Mouse (Mus musculus): ENCODE data around the gene Plb1. TPM values are rescaled to one million over a fixed set of nuclear protein-coding genes. Genes with fewer than 3 reads are reported as not detected.

Plb1 gene
- total and polyA plus RNA-seq, 2 experiments from 2014 or later: 0.38 to 0.50 TPM

DNA sequence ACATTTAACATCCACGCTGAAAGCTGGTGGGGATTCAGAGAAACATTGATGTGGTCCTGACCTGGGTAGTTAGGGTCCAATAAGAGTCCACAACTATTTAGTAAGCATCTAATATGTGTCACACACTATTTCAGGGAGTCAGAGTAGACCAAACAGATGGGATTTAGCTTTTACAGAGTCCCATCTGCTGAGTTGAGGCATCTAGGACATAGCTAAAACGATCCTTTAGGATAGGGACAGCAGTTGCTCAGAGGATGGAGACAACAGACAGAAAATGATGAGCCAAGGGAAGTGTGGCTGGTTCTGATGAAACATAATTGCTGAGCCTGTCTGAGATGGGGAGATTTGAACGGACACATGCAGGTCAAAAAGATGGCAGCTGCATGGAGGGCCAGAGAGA lies 106.3 kb downstream of the Plb1 start:
- peaks cover 9% of the 10 kb centered on the region for H3K4me1 ChIP-seq (ENCODE audit: insufficient read depth)
- TF ChIP-seq CTCF (IDR thresholded peaks at IDR 0.05; ENCODE audit: low read depth): no peak
- H3K36me3 ChIP-seq (ENCODE audit: insufficient read depth): no peaks in the 10 kb centered on the region
- DNase-seq (no peak), ATAC-seq (no peak)
- WGBS: 66% methylated on average over 3 of the region's 3 CpGs
- H3K4me3 ChIP-seq (ENCODE audit: low read depth, low read length): no peak overlapping the region
- H3K27me3 ChIP-seq (ENCODE audit: insufficient read depth, low read length): no peaks in the 10 kb centered on the region
- H3K9me3 ChIP-seq (ENCODE audit: low read length): no peaks in the 10 kb centered on the region
- no peak overlapping the region for H3K4me2 ChIP-seq (ENCODE audit: low read depth)
- no peak overlapping the region for H3K27ac ChIP-seq (ENCODE audit: low read depth, low read length)
- no peak overlapping the region for H3K9ac ChIP-seq

DNA sequence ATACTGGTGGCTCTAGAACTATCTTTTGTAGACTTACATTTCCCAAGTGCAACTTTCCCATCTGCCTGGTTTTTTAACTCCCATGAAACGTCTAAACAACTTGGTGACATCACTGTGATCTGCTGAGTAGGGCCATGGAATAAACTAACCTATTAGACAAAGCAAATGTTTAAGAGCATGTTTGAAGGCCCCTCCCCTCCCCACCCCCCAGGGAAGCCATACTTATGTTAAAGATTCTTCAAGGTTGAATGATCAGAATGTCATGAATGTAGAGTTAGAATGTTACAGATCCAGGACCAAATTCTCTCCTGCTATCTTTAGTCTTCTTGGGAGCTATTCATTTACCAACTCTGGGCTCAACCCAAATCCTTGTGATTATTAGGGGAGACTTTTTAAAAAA lies 107.7 kb downstream of the Plb1 start:
- ATAC-seq (no peak), DNase-seq (no peak)
- H3K4me1 ChIP-seq (ENCODE audit: insufficient read depth): peaks cover 3% of the 10 kb centered on the region; the same call in 1 of the 2 replicates
- no peak overlapping the region for H3K9ac ChIP-seq
- no peak overlapping the region for H3K4me3 ChIP-seq (ENCODE audit: low read depth, low read length)
- H3K36me3 ChIP-seq (ENCODE audit: insufficient read depth): no peaks in the 10 kb centered on the region
- H3K4me2 ChIP-seq (ENCODE audit: low read depth): no peak overlapping the region
- no peaks in the 10 kb centered on the region for H3K27me3 ChIP-seq (ENCODE audit: insufficient read depth, low read length)
- no peak for TF ChIP-seq CTCF (IDR thresholded peaks at IDR 0.05; ENCODE audit: low read depth)
- no peaks in the 10 kb centered on the region for H3K9me3 ChIP-seq (ENCODE audit: low read length)
- 79% methylated on average over 1 of the region's 1 CpGs for WGBS
- no peak overlapping the region for H3K27ac ChIP-seq (ENCODE audit: low read depth, low read length)

DNA sequence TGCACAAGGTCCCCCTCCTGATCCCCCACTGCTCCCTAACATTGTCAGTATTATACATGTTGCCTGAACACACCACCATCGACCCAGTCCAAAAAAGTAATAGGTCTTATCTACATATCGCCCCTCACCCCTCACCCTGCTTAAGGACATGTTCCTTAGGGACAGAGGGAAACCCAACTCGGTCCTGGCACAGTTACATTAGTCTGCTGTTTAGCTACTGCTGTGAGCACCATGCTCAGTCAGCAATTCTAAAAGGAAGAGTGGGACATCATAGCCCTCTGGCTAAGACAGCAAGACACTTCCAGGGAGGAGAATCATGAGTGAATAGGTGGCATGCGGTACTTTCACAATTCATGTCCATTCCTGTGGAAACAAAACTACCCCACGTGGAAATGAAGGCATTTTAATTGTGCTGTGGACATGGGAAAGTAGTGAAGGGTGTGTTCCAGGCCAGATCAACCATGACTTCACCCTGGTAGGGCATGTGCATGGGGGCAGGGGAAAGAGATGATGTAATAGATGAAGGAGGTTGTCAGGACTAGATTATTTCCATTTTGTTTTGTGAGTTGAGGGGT lies 110.3 kb downstream of the Plb1 start:
- no peak for TF ChIP-seq CTCF (IDR thresholded peaks at IDR 0.05; ENCODE audit: low read depth)
- Histone ChIP-seq H3K36me3 (ENCODE audit: insufficient read depth) (no peaks in the 10 kb centered on the region), H3K27me3 (ENCODE audit: insufficient read depth, low read length) (no peaks in the 10 kb centered on the region), H3K27ac (ENCODE audit: low read depth, low read length) (no peak overlapping the region), H3K9ac (no peak overlapping the region), H3K4me2 (ENCODE audit: low read depth) (no peak overlapping the region), H3K4me1 (ENCODE audit: insufficient read depth) (no peaks in the 10 kb centered on the region), H3K4me3 (ENCODE audit: low read depth, low read length) (no peak overlapping the region), H3K9me3 (ENCODE audit: low read length) (no peaks in the 10 kb centered on the region)
- no peak for ATAC-seq
- no peak for DNase-seq
- WGBS: 64% methylated on average over 5 of the region's 5 CpGs

DNA sequence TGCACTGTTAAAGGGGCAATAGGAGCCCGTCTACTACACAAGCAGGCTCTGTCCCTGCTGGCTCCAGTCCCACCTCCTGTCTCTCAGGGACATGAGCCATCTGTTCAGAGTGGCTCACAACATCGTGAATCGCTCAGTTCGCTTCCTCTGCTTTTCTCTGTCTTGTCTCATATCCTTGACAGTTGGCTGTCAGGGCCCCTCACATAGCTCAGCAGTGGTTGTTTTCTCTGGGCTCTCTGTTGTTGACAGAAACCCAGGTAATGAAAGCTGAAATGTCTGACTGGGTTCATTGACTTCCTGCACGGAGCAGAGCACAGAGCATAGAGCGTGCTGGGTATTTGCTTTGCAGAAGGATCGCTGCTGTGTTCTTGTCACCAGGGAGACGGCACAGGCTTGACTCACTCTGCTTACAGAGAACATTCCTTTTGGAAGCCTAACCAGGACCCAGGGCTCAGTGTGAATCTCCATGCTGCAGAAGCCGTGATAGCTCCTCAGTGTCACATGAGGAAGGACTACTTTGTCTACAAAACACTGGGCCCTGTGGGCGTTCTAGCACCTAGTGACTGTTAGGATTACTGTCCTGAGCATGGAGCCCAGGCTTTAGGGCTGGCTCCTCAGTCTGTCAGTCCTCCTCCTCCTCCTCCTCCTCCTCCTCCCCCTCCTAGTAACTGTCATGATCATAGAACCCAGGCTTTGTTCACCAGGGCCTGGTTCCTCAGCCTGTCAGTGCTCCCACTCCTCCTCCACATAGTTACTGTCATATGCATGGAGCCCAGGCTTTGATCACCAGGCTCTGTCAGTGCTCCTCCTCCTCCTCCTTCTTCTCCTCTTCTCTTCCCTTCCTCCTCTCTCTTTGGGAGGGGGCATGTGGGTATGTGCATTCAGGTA lies 113.8 kb downstream of the Plb1 start:
- no peak for TF ChIP-seq CTCF (IDR thresholded peaks at IDR 0.05; ENCODE audit: low read depth)
- Histone ChIP-seq H3K36me3 (ENCODE audit: insufficient read depth) (no peaks in the 10 kb centered on the region), H3K4me1 (ENCODE audit: insufficient read depth) (no peaks in the 10 kb centered on the region), H3K4me3 (ENCODE audit: low read depth, low read length) (no peak overlapping the region), H3K4me2 (ENCODE audit: low read depth) (no peak overlapping the region), H3K27ac (ENCODE audit: low read depth, low read length) (peak overlapping the region; percentile 42), H3K9me3 (ENCODE audit: low read length) (no peaks in the 10 kb centered on the region), H3K9ac (no peak overlapping the region), H3K27me3 (ENCODE audit: insufficient read depth, low read length) (no peaks in the 10 kb centered on the region)
- DNase-seq (peak; percentile 72), ATAC-seq (peak; percentile 95)
- 31% methylated on average over 10 of the region's 10 CpGs for WGBS

DNA sequence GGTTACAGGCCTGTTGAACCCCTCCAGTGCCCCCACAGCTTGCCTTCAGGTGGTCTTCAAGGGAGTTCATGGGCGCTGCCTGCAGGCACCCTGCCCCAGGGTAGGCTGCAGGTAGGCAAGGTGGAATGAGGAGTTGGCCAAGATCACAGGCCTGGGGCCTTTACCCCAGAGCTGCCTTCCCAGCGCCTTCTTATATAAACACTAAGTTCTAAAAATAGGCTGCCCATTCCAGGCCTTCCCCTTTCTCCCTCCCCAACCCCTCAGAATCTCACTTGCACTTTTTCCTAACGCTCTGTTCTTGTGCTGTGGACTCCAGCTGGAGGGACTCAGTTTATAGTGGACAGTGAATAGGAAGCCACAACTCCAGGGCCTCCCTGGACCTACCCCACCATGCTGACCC lies 117.2 kb downstream of the Plb1 start:
- H3K27ac ChIP-seq (ENCODE audit: low read depth, low read length): no peak overlapping the region
- no peaks in the 10 kb centered on the region for H3K36me3 ChIP-seq (ENCODE audit: insufficient read depth)
- no peak for ATAC-seq
- no peaks in the 10 kb centered on the region for H3K4me1 ChIP-seq (ENCODE audit: insufficient read depth)
- H3K9me3 ChIP-seq (ENCODE audit: low read length): no peaks in the 10 kb centered on the region
- no peak overlapping the region for H3K4me2 ChIP-seq (ENCODE audit: low read depth)
- DNase-seq: no peak
- no peak overlapping the region for H3K9ac ChIP-seq
- TF ChIP-seq CTCF (IDR thresholded peaks at IDR 0.05; ENCODE audit: low read depth): no peak
- H3K4me3 ChIP-seq (ENCODE audit: low read depth, low read length): no peak overlapping the region
- 72% methylated on average over 3 of the region's 3 CpGs for WGBS
- H3K27me3 ChIP-seq (ENCODE audit: insufficient read depth, low read length): no peaks in the 10 kb centered on the region

DNA sequence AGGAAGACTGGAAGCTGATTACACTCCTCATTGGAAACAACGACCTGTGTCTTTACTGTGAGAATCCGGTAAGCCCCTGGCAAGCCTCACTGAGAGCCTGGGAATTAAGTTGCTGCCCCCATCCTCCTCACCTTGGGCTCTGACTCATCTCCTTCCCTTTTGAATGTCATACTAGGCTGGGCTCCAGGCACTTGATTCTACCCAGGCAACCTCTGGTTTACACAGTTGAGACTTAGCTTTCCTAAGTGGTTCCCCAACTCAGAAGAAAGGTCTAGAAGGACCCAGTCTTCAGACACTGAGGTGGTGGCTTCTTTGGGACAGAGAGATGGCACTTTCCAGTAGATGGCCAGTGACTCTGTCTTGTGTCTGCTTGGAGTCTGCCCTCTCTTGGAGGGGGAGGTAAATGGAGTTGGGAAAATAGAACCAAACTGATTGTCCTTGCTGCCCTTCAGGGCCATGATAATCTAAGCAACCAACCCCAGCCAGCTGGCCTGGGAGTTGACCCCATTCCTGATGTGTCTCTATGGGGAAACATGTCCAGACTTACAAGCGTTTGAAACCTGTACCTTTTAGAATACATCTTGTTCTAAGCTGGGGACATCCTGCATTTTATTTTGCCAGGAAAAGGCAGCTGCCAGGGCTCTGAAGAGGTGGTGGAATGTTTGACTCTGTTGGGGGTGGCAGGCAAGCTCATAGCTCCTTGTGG lies 118.2 kb downstream of the Plb1 start:
- TF ChIP-seq CTCF (IDR thresholded peaks at IDR 0.05; ENCODE audit: low read depth): no peak
- no peaks in the 10 kb centered on the region for H3K36me3 ChIP-seq (ENCODE audit: insufficient read depth)
- H3K27ac ChIP-seq (ENCODE audit: low read depth, low read length): no peak overlapping the region
- no peak overlapping the region for H3K9ac ChIP-seq
- no peaks in the 10 kb centered on the region for H3K27me3 ChIP-seq (ENCODE audit: insufficient read depth, low read length)
- no peak overlapping the region for H3K4me3 ChIP-seq (ENCODE audit: low read depth, low read length)
- DNase-seq (no peak), ATAC-seq (no peak)
- H3K4me2 ChIP-seq (ENCODE audit: low read depth): no peak overlapping the region
- 79% methylated on average over 3 of the region's 3 CpGs for WGBS
- no peaks in the 10 kb centered on the region for H3K4me1 ChIP-seq (ENCODE audit: insufficient read depth)
- no peaks in the 10 kb centered on the region for H3K9me3 ChIP-seq (ENCODE audit: low read length)
